Mouse (Mus musculus) thymus, adult 2 months (tissue): ENCODE data around the gene Thrap3.

Experiments
- CTCF ChIP-seq: fragments of 200-500 bp; IDR thresholded peaks from 2 replicates; pipeline ENCODE4 v1.5.1; 2012; ENCODE audit warnings: mild to moderate bottlenecking, control low read depth, low read length, moderate library complexity, borderline replicate concordance; ENCODE audit not compliant: control insufficient read depth, poor library complexity, insufficient read depth; ENCODE audit errors: extremely low read depth
- POLR2A ChIP-seq: fragments of 200-500 bp; IDR thresholded peaks from 2 replicates; pipeline ENCODE4 v1.6.1; 2012; ENCODE audit warnings: mild to moderate bottlenecking, low read length, control low read depth, moderate library complexity; ENCODE audit not compliant: control insufficient read depth, poor library complexity, insufficient read depth; ENCODE audit errors: extremely low read depth

GRCm38 (mm10) chr4:126205386-126205785 is 2.8 kb upstream of the Thrap3 start:
- TF ChIP-seq POLR2A (no peak), CTCF (no peak)
